Mouse (Mus musculus): Measurements from ENCODE around the gene Ndufs7. TPM values are rescaled to one million over a fixed set of nuclear protein-coding genes. Genes with fewer than 3 reads are reported as not detected.

The Ndufs7 gene
- polyA plus RNA-seq, 1 experiment from 2014 or later, result 355 TPM

- no peak for ATAC-seq (ENCODE audit: insufficient number of reproducible peaks, insufficient read depth, low FRiP score, low read depth)
- WGBS, result 49% methylated on average over 15 of the region's 15 CpGs
- peak overlapping the region; percentile 89 for H3K4me2 ChIP-seq (replicated peaks; ENCODE audit: low read depth, low read length)
- H3K9ac ChIP-seq (replicated peaks; ENCODE audit: low read depth, low read length), result no peak overlapping the region; the same call in 1 of the 2 replicates
- no peaks in the 10 kb centered on the region for H3K9me3 ChIP-seq (ENCODE audit: control insufficient read depth, low read depth, low read length)
- H3K36me3 ChIP-seq (ENCODE audit: control insufficient read depth, insufficient read depth, low read length), result peaks cover 42% of the 10 kb centered on the region
- H3K27me3 ChIP-seq (ENCODE audit: control insufficient read depth, insufficient read depth, low read length), result no peaks in the 10 kb centered on the region
- peak overlapping the region; percentile 54 for H3K4me3 ChIP-seq (ENCODE audit: low read depth, low read length)
- H3K4me1 ChIP-seq (ENCODE audit: control insufficient read depth, insufficient read depth, low read length), result peaks cover 26% of the 10 kb centered on the region; the same call in 1 of the 2 replicates
- H3K27ac ChIP-seq (ENCODE audit: low read length), result peak overlapping the region; percentile 78; the same call in 1 of the 2 replicates
These were observed 20.8 kb upstream of the Ndufs7 start for GRCm38 (mm10) chr10:80227877-80228775.

- Histone ChIP-seq H3K4me2 (replicated peaks; ENCODE audit: low read depth, low read length) (no peak overlapping the region), H3K4me1 (ENCODE audit: control insufficient read depth, insufficient read depth, low read length) (peaks cover 3% of the 10 kb centered on the region; the same call in 1 of the 2 replicates), H3K27me3 (ENCODE audit: control insufficient read depth, insufficient read depth, low read length) (no peaks in the 10 kb centered on the region), H3K9ac (replicated peaks; ENCODE audit: low read depth, low read length) (no peak overlapping the region), H3K9me3 (ENCODE audit: control insufficient read depth, low read depth, low read length) (no peaks in the 10 kb centered on the region), H3K4me3 (ENCODE audit: low read depth, low read length) (no peak overlapping the region), H3K36me3 (ENCODE audit: control insufficient read depth, insufficient read depth, low read length) (peaks cover 94% of the 10 kb centered on the region), H3K27ac (ENCODE audit: low read length) (no peak overlapping the region)
- ATAC-seq (ENCODE audit: insufficient number of reproducible peaks, insufficient read depth, low FRiP score, low read depth), result 0 out of 2 replicates have a peak, but pooled peaks have one; percentile 7
- WGBS, result 96% methylated on average over 13 of the region's 13 CpGs
These were observed 12.6 kb upstream of the Ndufs7 start for GRCm38 (mm10) chr10:80236145-80236825.

GRCm38 (mm10) chr10:80237020-80237419 lies 11.9 kb upstream of the Ndufs7 start:
- Histone ChIP-seq H3K9ac (replicated peaks; ENCODE audit: low read depth, low read length) (no peak overlapping the region), H3K4me1 (ENCODE audit: control insufficient read depth, insufficient read depth, low read length) (peaks cover 3% of the 10 kb centered on the region; the same call in 1 of the 2 replicates), H3K36me3 (ENCODE audit: control insufficient read depth, insufficient read depth, low read length) (peaks cover 92% of the 10 kb centered on the region), H3K9me3 (ENCODE audit: control insufficient read depth, low read depth, low read length) (no peaks in the 10 kb centered on the region), H3K27me3 (ENCODE audit: control insufficient read depth, insufficient read depth, low read length) (no peaks in the 10 kb centered on the region), H3K4me2 (replicated peaks; ENCODE audit: low read depth, low read length) (no peak overlapping the region), H3K27ac (ENCODE audit: low read length) (no peak overlapping the region), H3K4me3 (ENCODE audit: low read depth, low read length) (no peak overlapping the region)
- WGBS, result 89% methylated on average over 4 of the region's 4 CpGs
- ATAC-seq (ENCODE audit: insufficient number of reproducible peaks, insufficient read depth, low FRiP score, low read depth), result no peak

- Histone ChIP-seq H3K9me3 (ENCODE audit: control insufficient read depth, low read depth, low read length) (no peaks in the 10 kb centered on the region), H3K4me3 (ENCODE audit: low read depth, low read length) (no peak overlapping the region), H3K4me2 (replicated peaks; ENCODE audit: low read depth, low read length) (no peak overlapping the region), H3K36me3 (ENCODE audit: control insufficient read depth, insufficient read depth, low read length) (peaks cover 91% of the 10 kb centered on the region), H3K9ac (replicated peaks; ENCODE audit: low read depth, low read length) (no peak overlapping the region), H3K27me3 (ENCODE audit: control insufficient read depth, insufficient read depth, low read length) (no peaks in the 10 kb centered on the region), H3K4me1 (ENCODE audit: control insufficient read depth, insufficient read depth, low read length) (no peaks in the 10 kb centered on the region), H3K27ac (ENCODE audit: low read length) (no peak overlapping the region)
- no peak for ATAC-seq (ENCODE audit: insufficient number of reproducible peaks, insufficient read depth, low FRiP score, low read depth)
- WGBS, result 89% methylated on average over 3 of the region's 3 CpGs
These were observed 10.6 kb upstream of the Ndufs7 start for GRCm38 (mm10) chr10:80238306-80238705.

- Histone ChIP-seq H3K9me3 (ENCODE audit: control insufficient read depth, low read depth, low read length) (no peaks in the 10 kb centered on the region), H3K4me1 (ENCODE audit: control insufficient read depth, insufficient read depth, low read length) (no peaks in the 10 kb centered on the region), H3K27ac (ENCODE audit: low read length) (no peak overlapping the region), H3K36me3 (ENCODE audit: control insufficient read depth, insufficient read depth, low read length) (peaks cover 93% of the 10 kb centered on the region), H3K27me3 (ENCODE audit: control insufficient read depth, insufficient read depth, low read length) (no peaks in the 10 kb centered on the region), H3K4me2 (replicated peaks; ENCODE audit: low read depth, low read length) (no peak overlapping the region), H3K4me3 (ENCODE audit: low read depth, low read length) (no peak overlapping the region), H3K9ac (replicated peaks; ENCODE audit: low read depth, low read length) (no peak overlapping the region)
- no peak for ATAC-seq (ENCODE audit: insufficient number of reproducible peaks, insufficient read depth, low FRiP score, low read depth)
- WGBS, result 88% methylated on average over 6 of the region's 6 CpGs
These were observed 9.1 kb upstream of the Ndufs7 start for GRCm38 (mm10) chr10:80239791-80240190.

- H3K36me3 ChIP-seq (ENCODE audit: control insufficient read depth, insufficient read depth, low read length), result peaks cover 71% of the 10 kb centered on the region
- H3K27me3 ChIP-seq (ENCODE audit: control insufficient read depth, insufficient read depth, low read length), result no peaks in the 10 kb centered on the region
- no peak overlapping the region for H3K9ac ChIP-seq (replicated peaks; ENCODE audit: low read depth, low read length)
- no peak overlapping the region for H3K4me2 ChIP-seq (replicated peaks; ENCODE audit: low read depth, low read length)
- ATAC-seq (ENCODE audit: insufficient number of reproducible peaks, insufficient read depth, low FRiP score, low read depth), result no peak
- H3K4me1 ChIP-seq (ENCODE audit: control insufficient read depth, insufficient read depth, low read length), result no peaks in the 10 kb centered on the region
- no peak overlapping the region for H3K4me3 ChIP-seq (ENCODE audit: low read depth, low read length)
- H3K9me3 ChIP-seq (ENCODE audit: control insufficient read depth, low read depth, low read length), result no peaks in the 10 kb centered on the region
- WGBS, result 63% methylated on average over 9 of the region's 9 CpGs
- H3K27ac ChIP-seq (ENCODE audit: low read length), result no peak overlapping the region
These were observed 6.8 kb upstream of the Ndufs7 start for GRCm38 (mm10) chr10:80242088-80242487.

- H3K4me2 ChIP-seq (replicated peaks; ENCODE audit: low read depth, low read length), result no peak overlapping the region
- no peaks in the 10 kb centered on the region for H3K9me3 ChIP-seq (ENCODE audit: control insufficient read depth, low read depth, low read length)
- H3K9ac ChIP-seq (replicated peaks; ENCODE audit: low read depth, low read length), result no peak overlapping the region
- H3K4me3 ChIP-seq (ENCODE audit: low read depth, low read length), result no peak overlapping the region
- H3K27ac ChIP-seq (ENCODE audit: low read length), result no peak overlapping the region
- peaks cover 66% of the 10 kb centered on the region for H3K36me3 ChIP-seq (ENCODE audit: control insufficient read depth, insufficient read depth, low read length)
- no peaks in the 10 kb centered on the region for H3K27me3 ChIP-seq (ENCODE audit: control insufficient read depth, insufficient read depth, low read length)
- no peak for ATAC-seq (ENCODE audit: insufficient number of reproducible peaks, insufficient read depth, low FRiP score, low read depth)
- no peaks in the 10 kb centered on the region for H3K4me1 ChIP-seq (ENCODE audit: control insufficient read depth, insufficient read depth, low read length)
- WGBS, result 93% methylated on average over 3 of the region's 3 CpGs
These were observed 6.3 kb upstream of the Ndufs7 start for GRCm38 (mm10) chr10:80242607-80243006.

- 44% methylated on average over 5 of the region's 5 CpGs for WGBS
- no peak overlapping the region for H3K27ac ChIP-seq (ENCODE audit: low read length)
- H3K9ac ChIP-seq (replicated peaks; ENCODE audit: low read depth, low read length), result no peak overlapping the region
- peaks cover 3% of the 10 kb centered on the region for H3K4me1 ChIP-seq (ENCODE audit: control insufficient read depth, insufficient read depth, low read length)
- H3K9me3 ChIP-seq (ENCODE audit: control insufficient read depth, low read depth, low read length), result no peaks in the 10 kb centered on the region
- H3K4me2 ChIP-seq (replicated peaks; ENCODE audit: low read depth, low read length), result no peak overlapping the region
- no peaks in the 10 kb centered on the region for H3K27me3 ChIP-seq (ENCODE audit: control insufficient read depth, insufficient read depth, low read length)
- H3K36me3 ChIP-seq (ENCODE audit: control insufficient read depth, insufficient read depth, low read length), result peaks cover 46% of the 10 kb centered on the region
- no peak for ATAC-seq (ENCODE audit: insufficient number of reproducible peaks, insufficient read depth, low FRiP score, low read depth)
- H3K4me3 ChIP-seq (ENCODE audit: low read depth, low read length), result no peak overlapping the region
These were observed 4.0 kb upstream of the Ndufs7 start for GRCm38 (mm10) chr10:80244791-80245399.
